Mouse (Mus musculus) spleen, adult 2 months (tissue): Measurements from ENCODE around the gene 1600012H06Rik.

Source experiments
- CTCF ChIP-seq: fragments of 200-500 bp; IDR thresholded peaks from 2 replicates; pipeline ENCODE4 v1.5.1; 2011; ENCODE audit warnings: mild to moderate bottlenecking, inconsistent platforms; ENCODE audit not compliant: insufficient read depth, insufficient read length, insufficient replicate concordance; ENCODE audit errors: extremely low read depth
- POLR2A ChIP-seq: fragments of 200-500 bp; IDR thresholded peaks from 2 replicates; pipeline ENCODE4 v1.6.1; 2011; ENCODE audit warnings: low read depth, low read length, inconsistent platforms

- TF ChIP-seq CTCF (no peak), POLR2A (no peak)
These were observed 21.4 kb upstream of the 1600012H06Rik start for GRCm38 (mm10) chr17:14921582-14921981.
